Mouse (Mus musculus) adrenal gland, postnatal 36 days (tissue): ENCODE data around the gene Cox16. TPM values are rescaled to one million over a fixed set of nuclear protein-coding genes. Genes with fewer than 3 reads are reported as not detected.

Experiments
- DNase-seq, 2 experiments: peaks; one replicate each; pipeline ENCODE4 v3.0.0; 2021; ENCODE audit warnings: mixed read lengths in 1 of 2
- total RNA-seq, 2 experiments: library from RNA; stranded (reverse); gene quantifications; 2 replicates each; pipeline ENCODE4 v1.2.3; 2021

The Cox16 gene
- total RNA-seq, 2 experiments from 2014 or later = 94.1 to 113 TPM

DNA sequence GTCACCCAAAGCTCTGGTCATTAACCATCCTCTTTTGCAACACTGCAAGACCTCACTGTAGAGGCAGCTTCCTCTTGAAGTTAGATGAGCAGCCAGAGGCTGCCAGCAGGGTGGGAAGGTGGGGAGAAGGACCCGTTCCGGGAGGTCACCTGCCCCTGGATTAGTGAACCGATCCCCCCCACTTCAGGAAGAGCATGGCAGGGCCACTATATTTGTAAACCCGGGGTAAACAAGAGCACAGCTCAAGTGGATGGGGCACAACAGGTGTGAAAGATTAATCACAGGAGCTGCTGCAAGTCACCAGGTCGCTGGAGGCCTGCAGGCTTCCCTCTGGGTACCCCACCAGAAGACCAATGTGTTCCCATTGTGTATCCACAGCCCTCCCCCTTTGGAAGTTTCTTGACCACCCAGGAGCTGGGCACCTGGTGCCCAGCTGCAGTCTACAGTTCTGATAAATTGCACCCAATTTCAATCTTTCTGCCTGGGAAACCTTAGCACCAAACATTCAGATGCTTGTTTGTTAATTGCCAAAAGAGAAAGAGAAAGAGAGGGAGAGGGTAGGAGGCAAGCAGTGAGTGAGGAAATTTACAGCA is 153.8 kb downstream of the Cox16 start:
- no peak for DNase-seq

DNA sequence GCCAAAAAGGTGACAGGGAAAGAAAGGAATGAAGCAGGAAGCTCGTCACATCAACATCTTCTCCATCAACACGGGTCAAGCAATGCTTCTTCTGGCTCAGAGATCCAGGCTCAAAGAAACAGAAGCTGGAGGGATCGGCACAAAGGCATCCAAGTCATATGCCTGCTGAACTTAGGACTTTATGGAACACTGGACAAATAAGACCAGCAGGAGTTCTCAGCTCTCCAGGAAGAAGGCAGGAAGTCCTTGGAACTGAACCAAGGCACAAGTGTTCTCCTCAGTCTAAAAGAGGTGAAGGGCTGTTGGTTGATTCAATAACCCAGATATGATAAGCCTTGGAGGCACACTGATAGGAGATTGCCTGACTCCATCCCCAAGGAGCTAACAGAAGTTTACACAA is 159.9 kb downstream of the Cox16 start:
- DNase-seq = no peak

DNA sequence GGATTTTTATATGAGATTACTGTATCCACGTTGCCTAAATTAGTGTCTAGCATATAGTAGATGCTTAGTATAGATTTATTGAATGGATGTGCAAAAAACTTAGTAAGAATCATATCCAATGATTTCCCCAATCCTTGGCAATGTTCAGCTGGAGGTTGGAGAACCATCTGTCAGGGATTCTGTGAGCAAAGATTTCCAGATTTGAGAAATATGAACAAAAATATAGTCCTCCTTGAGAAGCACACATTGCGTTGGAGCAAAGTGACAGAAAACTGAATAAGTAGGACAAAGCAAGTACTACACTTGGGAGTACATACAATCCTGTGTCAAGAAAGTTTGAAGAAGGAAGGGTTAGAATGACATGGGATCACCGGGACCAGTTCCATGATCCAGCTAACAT is 160.8 kb downstream of the Cox16 start:
- no peak for DNase-seq

DNA sequence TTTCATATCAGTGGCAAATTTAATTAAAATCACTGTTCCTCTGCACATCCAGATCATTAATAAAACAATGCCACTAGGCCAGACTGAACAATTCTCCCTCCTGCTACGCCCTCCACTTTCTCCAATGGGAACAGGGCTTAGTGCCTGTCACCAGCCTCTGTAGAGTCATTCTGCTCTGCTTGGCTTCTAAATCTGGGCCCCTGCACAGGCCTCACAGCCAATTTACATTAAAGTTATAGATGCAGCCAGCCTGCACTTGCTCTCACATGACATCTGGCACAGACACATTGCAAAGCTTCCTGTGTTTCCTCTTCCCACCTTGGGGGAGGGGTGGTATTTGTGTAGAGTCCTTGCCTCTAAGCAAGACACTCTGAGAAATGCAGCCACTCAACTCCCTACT is 163.9 kb downstream of the Cox16 start:
- no peak for DNase-seq

DNA sequence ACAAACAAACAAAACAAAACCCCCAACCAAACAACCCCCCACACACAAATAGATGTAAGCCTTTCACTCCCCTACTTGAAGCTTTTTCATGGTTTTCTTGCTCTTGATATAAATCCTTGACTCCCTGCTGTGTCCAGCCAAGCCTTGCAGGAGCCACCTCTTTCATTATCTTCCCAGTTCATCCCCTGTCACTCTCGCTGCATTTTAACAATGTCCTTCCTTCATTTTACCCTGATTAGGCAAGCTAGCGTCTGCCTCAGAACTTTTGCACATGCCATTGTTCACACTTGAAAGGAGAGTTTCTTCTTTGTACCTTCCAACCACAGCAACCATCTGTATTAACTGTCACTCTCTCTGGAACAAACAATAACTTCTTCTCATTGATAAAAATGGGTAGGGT is 167.1 kb downstream of the Cox16 start:
- DNase-seq = no peak

DNA sequence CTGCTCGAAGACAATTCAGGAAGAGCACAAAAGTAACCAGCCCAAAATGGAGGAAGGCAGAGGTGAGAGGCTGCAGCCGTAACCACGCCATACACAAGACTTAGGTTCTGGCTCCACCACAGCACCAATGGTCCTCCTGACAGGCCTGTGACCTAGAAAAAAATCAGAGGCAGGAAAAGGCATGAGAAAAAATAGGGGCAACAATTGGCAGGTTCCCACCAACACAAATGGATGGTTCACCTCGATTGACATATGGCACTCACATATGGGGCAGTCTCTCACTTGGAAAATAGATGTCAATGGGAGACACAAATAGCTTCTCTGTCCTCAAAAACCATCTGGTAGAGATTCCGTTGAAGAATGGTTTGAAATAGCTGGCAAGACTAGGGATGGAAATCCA is 169.0 kb downstream of the Cox16 start:
- no peak for DNase-seq

Other genes with a start within 250 kb of the Cox16 start
- gene Slc8a3, start 151.9 kb downstream of the Cox16 start, total RNA-seq = under 1 TPM; 0.43 to 0.72 TPM
- 1 to 10 TPM in 1 of 2 experiments, under 1 TPM in 1; 0.93 to 1.3 TPM for gene Gm4787, start 105.7 kb downstream of the Cox16 start, total RNA-seq
- gene Adam4, start 63.2 kb downstream of the Cox16 start, total RNA-seq = 1 to 10 TPM; 1.3 to 1.5 TPM
- 10 to 100 TPM; 35.6 to 38.1 TPM for gene Gm20498, start 47.8 kb upstream of the Cox16 start, total RNA-seq
- 10 to 100 TPM; 32.3 to 36.4 TPM for gene Synj2bp, start 47.8 kb upstream of the Cox16 start, total RNA-seq
- gene Adam21, start 83.3 kb upstream of the Cox16 start, total RNA-seq = not detected
- gene Med6, start 109.9 kb upstream of the Cox16 start, total RNA-seq = 10 to 100 TPM; 23.8 to 24.8 TPM
- 1 to 10 TPM; 4.4 TPM for gene Ttc9, start 146.1 kb upstream of the Cox16 start, total RNA-seq